Mouse (Mus musculus) lung, postnatal 0 days (tissue): ENCODE measurements around the gene Zic2.

Experiments
- CTCF ChIP-seq: IDR thresholded peaks from 2 replicates; pipeline ENCODE4 v1.5.1; 2016; ENCODE audit warnings: antibody characterized with exemption, mild to moderate bottlenecking
- EP300 ChIP-seq: IDR thresholded peaks from 2 replicates; pipeline ENCODE4 v1.6.1; 2016; ENCODE audit warnings: antibody characterized with exemption, mild to moderate bottlenecking, control low read depth

DNA sequence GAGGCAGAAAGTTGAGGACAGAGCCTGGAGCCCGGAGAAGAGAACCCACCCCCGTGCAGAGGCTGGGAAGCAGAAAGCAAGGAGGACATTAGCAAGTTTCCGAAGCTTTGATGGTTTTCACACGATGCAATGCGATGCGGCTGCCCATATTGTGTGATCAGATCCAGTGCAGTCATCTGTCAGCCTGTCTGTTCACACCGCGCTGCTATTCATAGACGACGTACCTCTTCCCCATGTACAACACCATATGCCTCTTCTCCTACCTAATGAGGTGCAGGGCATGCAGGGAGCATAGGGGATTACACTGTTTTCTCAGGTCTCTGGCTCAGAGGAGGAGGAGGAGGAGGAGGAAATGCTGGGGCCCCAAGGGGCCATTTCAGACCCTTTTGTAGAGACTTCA, 38.4 kb upstream of the Zic2 start:
- TF ChIP-seq CTCF, result no peak
- no peak for TF ChIP-seq EP300
